Mouse (Mus musculus): ENCODE measurements at regions not wholly inside any gene's neighbourhood (a gene's known extent, or its start where the extent isn't known, plus 50 kb on each side); places are given as distances from the start of the nearest gene placed in this dataset.

DNA sequence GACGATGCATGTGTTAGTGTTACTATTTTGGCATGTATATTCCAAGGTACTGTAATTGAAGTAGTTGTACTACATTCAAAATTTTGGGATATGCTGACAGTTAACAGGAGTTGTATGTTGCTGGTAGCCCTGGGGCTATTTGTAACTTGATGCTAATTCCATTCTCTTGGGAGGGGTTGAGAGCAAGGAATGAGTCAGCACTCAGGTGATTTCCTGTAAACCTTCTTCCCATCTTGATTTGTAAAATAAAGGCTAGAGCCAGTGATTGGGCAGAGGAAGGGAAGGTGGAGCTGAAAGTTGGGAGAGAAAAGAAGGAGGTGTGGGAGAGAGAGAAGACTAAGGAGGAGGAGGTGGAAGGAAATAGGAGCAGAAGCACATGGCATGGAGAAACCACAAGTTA, 838.2 kb upstream of the Alcam start:
- TF ChIP-seq CTCF (IDR thresholded peaks at IDR 0.05; ENCODE audit: low read depth, low read length) (no peak), POLR2A (IDR thresholded peaks at IDR 0.05; ENCODE audit: insufficient read depth, low read length) (no peak), EP300 (IDR thresholded peaks at IDR 0.05; ENCODE audit: insufficient read depth, low read depth, low read length) (no peak)
- Histone ChIP-seq H3K4me3 (ENCODE audit: low read depth, low read length) (no peak overlapping the region), H3K4me1 (ENCODE audit: control insufficient read depth, insufficient read depth, low read length) (no peaks in the 10 kb centered on the region)

DNA sequence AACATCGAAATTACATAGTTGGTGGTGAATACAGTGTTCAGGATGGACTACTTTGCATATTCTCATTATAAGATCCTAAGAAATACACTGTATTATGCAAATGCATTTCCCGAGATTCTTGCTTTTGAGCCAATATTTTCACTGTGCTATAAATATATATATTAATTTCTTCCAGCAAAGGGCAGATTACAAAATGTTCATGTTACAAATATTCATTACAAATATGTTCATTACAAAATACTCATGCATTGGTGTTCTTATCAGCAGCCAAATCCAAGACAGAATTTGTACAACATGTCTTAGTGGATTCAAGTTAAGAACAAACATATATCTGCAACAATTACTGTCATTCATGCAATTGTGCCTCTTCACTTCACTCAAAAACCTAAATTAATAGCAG, 828.1 kb upstream of the Alcam start:
- H3K27ac ChIP-seq (ENCODE audit: insufficient read depth, low read length), result no peak overlapping the region
- no peaks in the 10 kb centered on the region for H3K27me3 ChIP-seq (ENCODE audit: control insufficient read depth, insufficient read depth, low read length, poor library complexity, severe bottlenecking)
- H3K4me1 ChIP-seq (ENCODE audit: control insufficient read depth, insufficient read depth, low read length), result no peaks in the 10 kb centered on the region
- H3K4me3 ChIP-seq (ENCODE audit: low read depth, low read length), result no peak overlapping the region
- H3K36me3 ChIP-seq (ENCODE audit: control insufficient read depth, insufficient read depth, low read length, poor library complexity, severe bottlenecking), result no peaks in the 10 kb centered on the region
- no peaks in the 10 kb centered on the region for H3K9me3 ChIP-seq (replicated peaks; ENCODE audit: control insufficient read depth, insufficient read depth, low read length, poor library complexity, severe bottlenecking)
- TF ChIP-seq POLR2A (IDR thresholded peaks at IDR 0.05; ENCODE audit: insufficient read depth, low read length), result no peak
- TF ChIP-seq CTCF (IDR thresholded peaks at IDR 0.05; ENCODE audit: low read depth, low read length), result no peak
- no peak for TF ChIP-seq EP300 (IDR thresholded peaks at IDR 0.05; ENCODE audit: insufficient read depth, low read depth, low read length)
- no peak overlapping the region for H3K9ac ChIP-seq (ENCODE audit: low read depth, poor library complexity, severe bottlenecking)

More for the DNA sequence above, 838.2 kb upstream of the Alcam start:
- Histone ChIP-seq H3K9ac (ENCODE audit: low read depth, poor library complexity, severe bottlenecking) (no peak overlapping the region), H3K27ac (ENCODE audit: insufficient read depth, low read length) (no peak overlapping the region; the same call in 1 of the 2 replicates), H3K36me3 (ENCODE audit: control insufficient read depth, insufficient read depth, low read length, poor library complexity, severe bottlenecking) (no peaks in the 10 kb centered on the region), H3K27me3 (ENCODE audit: control insufficient read depth, insufficient read depth, low read length, poor library complexity, severe bottlenecking) (no peaks in the 10 kb centered on the region), H3K9me3 (replicated peaks; ENCODE audit: control insufficient read depth, insufficient read depth, low read length, poor library complexity, severe bottlenecking) (no peaks in the 10 kb centered on the region)

DNA sequence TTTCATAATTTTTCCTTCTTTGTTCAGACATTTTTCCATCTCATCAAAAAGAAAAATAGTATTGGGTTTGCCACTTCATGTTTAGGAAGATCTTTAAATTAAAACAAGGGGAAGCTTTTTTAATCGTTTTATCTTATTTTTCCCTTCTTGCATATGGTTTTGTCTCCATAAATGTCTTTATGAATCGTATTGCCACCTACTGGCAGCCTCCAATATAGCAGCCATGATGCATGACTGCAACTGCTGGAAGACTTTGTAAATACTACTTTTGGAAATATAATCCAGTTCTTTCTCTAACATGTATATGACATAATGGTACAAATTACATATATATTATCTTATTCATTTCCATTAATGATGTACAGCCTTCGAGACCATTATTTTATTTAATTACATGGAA, 812.2 kb upstream of the Alcam start:
- Histone ChIP-seq H3K27me3 (ENCODE audit: control insufficient read depth, insufficient read depth, low read length, poor library complexity, severe bottlenecking) (no peaks in the 10 kb centered on the region), H3K4me3 (ENCODE audit: low read depth, low read length) (no peak overlapping the region), H3K36me3 (ENCODE audit: control insufficient read depth, insufficient read depth, low read length, poor library complexity, severe bottlenecking) (no peaks in the 10 kb centered on the region), H3K9me3 (replicated peaks; ENCODE audit: control insufficient read depth, insufficient read depth, low read length, poor library complexity, severe bottlenecking) (no peaks in the 10 kb centered on the region), H3K4me1 (ENCODE audit: control insufficient read depth, insufficient read depth, low read length) (no peaks in the 10 kb centered on the region), H3K9ac (ENCODE audit: low read depth, poor library complexity, severe bottlenecking) (no peak overlapping the region), H3K27ac (ENCODE audit: insufficient read depth, low read length) (no peak overlapping the region)
- TF ChIP-seq CTCF (IDR thresholded peaks at IDR 0.05; ENCODE audit: low read depth, low read length) (no peak), POLR2A (IDR thresholded peaks at IDR 0.05; ENCODE audit: insufficient read depth, low read length) (no peak), EP300 (IDR thresholded peaks at IDR 0.05; ENCODE audit: insufficient read depth, low read depth, low read length) (no peak)

DNA sequence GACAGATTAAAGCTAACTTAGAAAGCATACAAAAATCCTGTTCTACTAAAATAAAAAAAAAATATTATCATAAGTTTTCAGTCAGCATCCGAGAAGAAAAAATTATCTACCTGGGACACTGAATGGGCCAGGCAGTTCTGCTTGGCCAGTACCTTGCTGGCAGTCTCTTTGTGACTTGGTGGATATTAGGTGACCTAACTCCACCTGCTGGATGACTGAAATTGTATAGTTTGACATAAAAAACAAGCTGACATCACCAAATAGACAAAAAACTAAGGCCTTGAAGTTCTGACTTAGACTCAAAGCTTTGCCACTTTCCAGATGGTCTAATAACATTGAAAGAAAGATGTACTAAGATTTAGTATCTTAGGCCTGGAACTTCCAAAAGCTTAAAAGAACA, 791.5 kb upstream of the Alcam start:
- Histone ChIP-seq H3K4me1 (ENCODE audit: control insufficient read depth, insufficient read depth, low read length) (no peaks in the 10 kb centered on the region), H3K4me3 (ENCODE audit: low read depth, low read length) (no peak overlapping the region), H3K27me3 (ENCODE audit: control insufficient read depth, insufficient read depth, low read length, poor library complexity, severe bottlenecking) (no peaks in the 10 kb centered on the region), H3K9me3 (replicated peaks; ENCODE audit: control insufficient read depth, insufficient read depth, low read length, poor library complexity, severe bottlenecking) (no peaks in the 10 kb centered on the region), H3K36me3 (ENCODE audit: control insufficient read depth, insufficient read depth, low read length, poor library complexity, severe bottlenecking) (no peaks in the 10 kb centered on the region), H3K9ac (ENCODE audit: low read depth, poor library complexity, severe bottlenecking) (no peak overlapping the region), H3K27ac (ENCODE audit: insufficient read depth, low read length) (no peak overlapping the region)
- TF ChIP-seq EP300 (IDR thresholded peaks at IDR 0.05; ENCODE audit: insufficient read depth, low read depth, low read length), result no peak
- no peak for TF ChIP-seq CTCF (IDR thresholded peaks at IDR 0.05; ENCODE audit: low read depth, low read length)
- TF ChIP-seq POLR2A (IDR thresholded peaks at IDR 0.05; ENCODE audit: insufficient read depth, low read length), result no peak

DNA sequence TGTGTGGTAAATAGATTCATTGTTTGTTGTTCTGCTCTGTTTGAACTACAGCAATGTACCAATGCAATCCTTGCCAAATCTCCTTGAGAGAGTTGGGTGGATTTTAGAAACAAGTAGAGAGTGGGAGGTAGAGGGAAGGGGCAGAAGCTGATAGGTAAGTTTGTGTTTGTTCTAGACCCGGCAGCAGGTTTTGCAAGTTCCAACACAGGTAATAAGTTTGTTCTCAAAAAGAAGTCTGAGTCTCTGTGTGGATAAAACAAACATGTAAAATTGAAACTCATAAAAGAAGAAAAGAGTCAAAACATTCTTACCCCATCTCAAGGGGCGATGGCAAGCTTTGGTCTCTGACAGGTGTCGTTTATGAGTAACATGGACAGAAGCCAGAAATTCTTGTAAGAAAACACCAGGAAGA, 788.3 kb upstream of the Alcam start:
- H3K9me3 ChIP-seq (replicated peaks; ENCODE audit: control insufficient read depth, insufficient read depth, low read length, poor library complexity, severe bottlenecking), result no peaks in the 10 kb centered on the region
- no peak overlapping the region for H3K4me3 ChIP-seq (ENCODE audit: low read depth, low read length)
- H3K4me1 ChIP-seq (ENCODE audit: control insufficient read depth, insufficient read depth, low read length), result no peaks in the 10 kb centered on the region
- H3K27ac ChIP-seq (ENCODE audit: insufficient read depth, low read length), result no peak overlapping the region
- H3K27me3 ChIP-seq (ENCODE audit: control insufficient read depth, insufficient read depth, low read length, poor library complexity, severe bottlenecking), result no peaks in the 10 kb centered on the region
- no peaks in the 10 kb centered on the region for H3K36me3 ChIP-seq (ENCODE audit: control insufficient read depth, insufficient read depth, low read length, poor library complexity, severe bottlenecking)
- TF ChIP-seq POLR2A (IDR thresholded peaks at IDR 0.05; ENCODE audit: insufficient read depth, low read length), result no peak
- TF ChIP-seq EP300 (IDR thresholded peaks at IDR 0.05; ENCODE audit: insufficient read depth, low read depth, low read length), result no peak
- no peak overlapping the region for H3K9ac ChIP-seq (ENCODE audit: low read depth, poor library complexity, severe bottlenecking)

DNA sequence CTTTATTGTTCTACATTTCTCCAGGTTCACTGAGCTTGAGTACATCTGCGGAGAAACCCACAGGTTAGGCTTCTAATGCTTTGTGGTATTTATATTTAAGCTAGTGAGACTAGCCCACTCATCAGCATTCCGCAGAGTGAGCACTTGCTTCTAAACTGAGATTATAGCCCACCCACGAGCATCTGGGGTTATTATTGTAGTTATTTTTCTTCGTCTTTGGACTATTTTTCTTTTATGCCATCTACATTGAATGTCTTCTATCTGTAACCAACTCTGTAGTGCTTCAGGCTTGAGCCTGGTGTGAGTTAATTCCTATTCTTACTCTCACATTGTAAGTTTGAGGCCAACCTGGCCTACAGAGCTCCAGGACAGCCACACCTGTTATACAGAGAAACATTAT, 765.0 kb upstream of the Alcam start:
- Histone ChIP-seq H3K4me1 (ENCODE audit: control insufficient read depth, insufficient read depth, low read length) (no peaks in the 10 kb centered on the region), H3K27me3 (ENCODE audit: control insufficient read depth, insufficient read depth, low read length, poor library complexity, severe bottlenecking) (no peaks in the 10 kb centered on the region), H3K36me3 (ENCODE audit: control insufficient read depth, insufficient read depth, low read length, poor library complexity, severe bottlenecking) (no peaks in the 10 kb centered on the region), H3K9me3 (replicated peaks; ENCODE audit: control insufficient read depth, insufficient read depth, low read length, poor library complexity, severe bottlenecking) (no peaks in the 10 kb centered on the region), H3K9ac (ENCODE audit: low read depth, poor library complexity, severe bottlenecking) (no peak overlapping the region), H3K27ac (ENCODE audit: insufficient read depth, low read length) (no peak overlapping the region), H3K4me3 (ENCODE audit: low read depth, low read length) (no peak overlapping the region)
- TF ChIP-seq POLR2A (IDR thresholded peaks at IDR 0.05; ENCODE audit: insufficient read depth, low read length) (no peak), EP300 (IDR thresholded peaks at IDR 0.05; ENCODE audit: insufficient read depth, low read depth, low read length) (no peak), CTCF (IDR thresholded peaks at IDR 0.05; ENCODE audit: low read depth, low read length) (no peak)
